Mouse (Mus musculus) brain, embryonic 18.5 days (tissue): Measurements from ENCODE around the gene Cryba1.
"Not testable (repeated sequence)": the region's sequence is repeated elsewhere in the genome, so short reads cannot be mapped to it uniquely, and the experiment has no call there.

ENCODE experiments used
- DNase-seq: peaks from one replicate; pipeline ENCODE4 v3.0.0-alpha.2; 2012; ENCODE audit warnings: low read depth, low spot score

Gene Cryba1

DNA sequence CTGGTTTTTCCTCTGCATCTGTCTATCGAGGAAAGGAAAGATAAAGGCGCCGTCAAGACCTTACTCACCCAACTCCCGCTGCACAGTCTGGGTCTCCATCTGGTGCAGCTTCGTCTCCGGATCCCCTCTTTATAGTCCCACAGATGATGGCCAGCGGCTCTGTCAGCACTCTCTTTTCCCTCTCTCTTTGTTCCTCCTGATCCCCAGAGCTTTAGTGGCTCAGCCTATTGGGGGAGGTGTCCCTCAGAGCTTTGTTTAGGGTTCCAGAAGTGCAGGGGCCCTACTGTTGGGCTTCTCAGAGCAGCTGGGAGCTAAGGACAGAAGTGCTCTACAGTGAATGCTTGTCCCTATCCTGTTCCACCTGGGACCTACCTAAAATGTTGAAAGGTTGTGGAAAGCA is at the start of gene Cryba1:
Cryba1 (minus strand) TSS at position 101 of the 400 bp plus-strand sequence.
- no peak for DNase-seq

DNA sequence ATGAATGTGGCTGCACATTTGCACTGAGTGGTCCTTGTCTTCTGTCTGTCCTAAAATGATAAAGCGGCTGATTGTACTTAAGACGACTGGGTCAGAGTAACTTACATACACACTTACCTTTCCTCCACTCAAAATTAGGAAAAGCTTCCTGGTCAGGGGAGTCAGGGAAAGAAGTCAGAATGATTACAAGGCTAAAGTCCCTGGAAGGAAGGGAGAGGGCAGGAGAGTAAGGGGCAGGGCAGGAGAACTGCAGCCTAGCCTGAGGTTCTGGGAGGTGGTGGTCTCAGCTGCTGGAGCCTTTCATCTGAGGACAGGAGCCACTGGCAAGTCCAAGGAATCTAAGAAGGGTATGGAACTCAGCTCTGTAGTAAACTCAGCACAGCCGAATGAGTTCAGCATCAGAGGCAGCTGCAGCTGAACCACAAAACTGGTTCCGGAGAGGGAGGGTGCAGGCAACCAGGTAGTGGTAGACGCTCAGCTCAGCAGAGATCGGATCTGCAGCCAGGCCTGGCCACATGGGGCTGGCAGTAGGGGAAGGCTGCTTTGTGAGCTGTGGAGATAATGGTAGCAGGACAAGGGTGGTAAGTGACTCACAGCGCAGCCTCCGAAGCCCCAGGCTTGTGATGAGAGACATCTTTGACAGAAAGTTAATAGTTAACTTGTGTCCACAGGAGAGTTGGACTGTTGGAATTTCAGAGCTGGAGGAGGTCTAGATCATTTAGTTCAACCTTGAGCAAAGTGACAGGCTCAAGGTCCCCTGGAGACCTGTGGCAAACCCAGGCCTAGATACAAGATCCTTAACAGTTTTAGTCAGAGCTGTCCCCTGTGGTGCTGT is 47.0 kb upstream of the Cryba1 start:
- no peak for DNase-seq

GRCm38 (mm10) chr11:77770346-77770745 is 45.3 kb upstream of the Cryba1 start:
- DNase-seq, result no peak

DNA sequence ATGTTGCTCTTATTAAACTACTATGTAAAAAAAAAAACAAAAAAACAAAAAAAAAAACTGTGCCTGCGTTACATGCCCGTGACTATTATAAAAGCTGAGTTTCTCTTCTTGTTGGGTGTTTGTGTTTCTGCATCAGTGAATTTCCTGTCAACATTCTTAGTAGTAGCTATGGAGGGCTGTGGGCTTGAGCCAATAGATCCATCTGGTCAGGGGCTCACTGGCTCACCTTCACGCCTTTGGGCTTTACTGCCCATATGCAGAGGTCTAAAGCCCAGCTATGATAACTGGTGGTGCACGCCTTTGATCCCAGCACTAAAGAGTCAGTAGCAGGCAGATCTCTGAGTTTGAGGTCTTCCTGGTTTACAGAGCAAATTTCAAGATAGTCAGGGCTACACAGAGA is 44.4 kb upstream of the Cryba1 start:
- DNase-seq, result no peak

DNA sequence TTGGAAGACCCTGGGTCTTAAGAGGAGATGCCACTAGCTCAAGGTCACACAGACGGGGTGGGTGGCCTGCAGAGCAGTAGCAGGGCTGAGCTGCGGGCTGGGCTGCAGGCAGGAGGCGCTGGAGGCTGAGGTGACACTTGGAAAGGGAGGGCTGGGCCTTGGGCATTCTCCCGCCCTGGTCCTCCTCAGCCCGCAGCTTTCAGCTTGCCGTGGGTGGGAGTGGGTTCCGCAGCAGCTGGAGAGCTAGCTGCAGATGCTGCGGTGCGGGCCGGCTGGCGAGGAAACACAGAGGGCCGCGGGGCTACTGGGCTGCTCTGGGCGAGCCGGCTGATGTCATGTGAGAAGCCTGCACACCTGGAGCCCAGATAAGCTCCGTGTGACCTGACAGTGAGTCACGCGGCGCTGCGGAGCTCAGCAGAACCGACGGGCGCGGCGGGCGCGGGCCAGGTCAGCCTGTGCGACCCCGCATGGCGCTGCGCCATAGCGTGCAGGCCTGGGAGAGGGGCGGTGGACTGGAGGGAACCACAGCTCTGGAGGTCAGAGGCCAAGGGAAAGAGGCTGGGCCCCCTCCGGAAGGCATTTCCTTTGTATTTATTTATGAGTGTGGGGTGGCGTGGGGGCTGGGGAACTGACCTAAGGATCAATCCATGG is 41.4 kb upstream of the Cryba1 start:
- no peak for DNase-seq

GRCm38 (mm10) chr11:77765459-77765777 is 40.3 kb upstream of the Cryba1 start:
- no peak for DNase-seq

DNA sequence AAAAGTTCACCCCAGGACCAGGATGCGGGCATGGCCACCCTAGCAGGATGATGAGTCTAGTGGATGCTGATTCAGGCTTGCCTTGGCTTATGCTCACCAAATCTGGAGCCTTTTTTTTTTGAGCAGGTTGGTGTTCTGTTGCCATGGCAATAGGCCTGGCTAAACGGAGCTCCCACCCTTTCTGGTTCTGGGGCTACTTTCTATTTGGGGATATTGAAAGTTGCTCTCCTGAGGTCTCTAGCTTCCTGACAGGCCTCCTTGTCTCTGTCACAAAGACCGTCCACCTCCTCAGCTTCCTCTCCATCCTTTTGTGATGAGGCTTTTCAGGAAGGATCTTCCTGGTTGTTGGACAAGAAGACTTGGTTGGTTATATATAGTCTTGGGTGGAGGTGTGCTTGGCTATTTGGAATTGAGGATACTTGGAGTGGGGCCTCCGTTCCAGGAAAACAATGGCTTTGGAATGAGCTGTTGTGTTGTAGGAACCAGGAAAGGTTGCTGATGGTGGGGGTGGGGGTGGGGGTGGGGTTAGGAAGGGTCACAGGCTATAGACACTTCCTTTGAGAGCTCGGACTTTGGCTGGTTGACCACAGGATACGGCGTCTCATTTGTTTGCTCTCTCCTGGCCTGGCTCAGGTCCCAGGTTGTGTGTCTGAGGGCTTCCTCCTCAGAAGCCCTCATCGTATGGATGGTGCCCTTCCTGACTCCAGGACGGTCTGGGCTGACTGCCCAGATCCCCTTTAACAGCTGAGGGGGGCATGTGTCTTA is 39.8 kb upstream of the Cryba1 start:
- no peak for DNase-seq

GRCm38 (mm10) chr11:77763673-77764340 is 38.7 kb upstream of the Cryba1 start:
- no peak for DNase-seq

GRCm38 (mm10) chr11:77762783-77763672 is 37.9 kb upstream of the Cryba1 start, which contains the start of gene Myo18a:
Myo18a (plus strand) TSS chr11:77763246.
- no peak for DNase-seq

DNA sequence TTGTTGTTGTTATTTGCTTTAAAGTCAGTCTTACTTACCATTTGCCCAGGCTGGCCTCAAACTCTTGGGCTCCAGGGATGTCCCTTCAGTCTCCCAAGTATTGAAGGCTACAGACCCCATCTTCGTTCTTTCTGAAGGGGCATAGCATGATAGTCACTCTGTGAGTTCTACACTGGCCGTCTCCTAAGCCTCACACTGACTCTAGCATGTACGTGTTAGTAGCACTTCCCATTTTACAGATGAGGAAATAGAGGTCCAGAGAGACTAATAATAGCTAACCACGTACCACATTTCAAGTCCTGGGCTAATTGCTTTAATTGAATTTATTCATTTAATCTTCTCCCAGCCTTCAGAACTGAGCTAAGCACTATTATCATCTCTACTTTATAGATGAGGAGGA is 34.9 kb upstream of the Cryba1 start:
- no peak for DNase-seq

DNA sequence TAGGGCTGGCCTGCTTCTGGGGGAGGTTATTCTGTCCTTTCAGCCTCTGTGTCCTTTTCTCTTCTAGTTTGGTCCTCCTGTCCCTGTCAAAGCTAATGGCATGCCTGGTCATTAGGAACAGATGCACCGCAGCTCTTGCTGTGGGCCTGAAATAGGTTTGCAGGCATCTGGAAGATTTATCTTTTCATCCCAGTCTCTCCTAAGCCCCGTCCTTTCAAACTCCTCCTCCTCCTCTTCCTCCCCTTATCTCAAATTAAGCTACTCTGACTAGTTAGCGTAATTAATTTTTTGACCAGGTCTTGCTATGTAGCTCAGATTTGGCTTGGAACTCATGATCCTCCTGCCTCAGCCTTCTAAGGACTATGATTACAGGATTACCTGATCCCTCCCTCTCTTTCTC is 28.4 kb upstream of the Cryba1 start:
- DNase-seq, result no peak

DNA sequence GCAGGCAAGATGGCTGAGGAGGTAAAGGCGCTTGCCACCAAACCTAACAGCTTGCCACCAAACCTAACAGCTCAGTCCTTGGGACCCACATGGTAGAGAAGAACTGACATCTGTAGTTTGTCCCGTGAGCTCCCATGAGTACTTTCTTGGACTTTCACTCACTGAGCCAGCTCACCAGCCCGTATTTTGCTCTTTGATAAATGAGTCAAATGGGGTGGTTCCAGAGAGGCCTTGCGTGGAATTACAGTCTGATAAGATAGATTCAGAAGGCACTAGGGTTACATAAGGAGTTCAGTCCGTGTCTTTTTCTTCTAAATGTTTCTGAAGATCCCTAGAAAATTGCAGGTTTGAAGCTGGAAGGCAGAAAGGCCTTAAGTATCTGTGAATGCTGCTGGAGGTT is 27.4 kb upstream of the Cryba1 start:
- no peak for DNase-seq

GRCm38 (mm10) chr11:77748996-77749395 is 23.9 kb upstream of the Cryba1 start:
- DNase-seq, result no peak

DNA sequence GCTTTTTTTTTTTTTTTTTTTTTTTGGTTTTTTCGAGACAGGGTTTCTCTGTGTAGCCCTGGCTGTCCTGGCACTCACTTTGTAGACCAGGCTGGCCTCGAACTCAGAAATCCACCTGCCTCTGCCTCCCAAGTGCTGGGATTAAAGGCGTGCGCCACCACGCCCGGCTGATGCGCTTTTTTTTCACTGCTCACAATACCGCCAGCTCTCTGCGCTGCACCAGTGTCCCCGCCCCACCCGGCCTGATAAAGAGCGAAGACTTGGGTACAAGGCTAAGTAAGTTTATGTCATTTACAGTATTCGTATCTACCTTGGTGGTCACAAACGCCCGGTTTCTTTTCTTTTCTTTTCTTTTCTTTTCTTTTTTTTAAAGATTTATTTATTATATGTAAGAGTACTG is 22.0 kb upstream of the Cryba1 start:
- DNase-seq, result not testable (repeated sequence)

GRCm38 (mm10) chr11:77746652-77747051 is 21.6 kb upstream of the Cryba1 start:
- no peak for DNase-seq

GRCm38 (mm10) chr11:77743966-77744365 is 18.9 kb upstream of the Cryba1 start:
- no peak for DNase-seq

DNA sequence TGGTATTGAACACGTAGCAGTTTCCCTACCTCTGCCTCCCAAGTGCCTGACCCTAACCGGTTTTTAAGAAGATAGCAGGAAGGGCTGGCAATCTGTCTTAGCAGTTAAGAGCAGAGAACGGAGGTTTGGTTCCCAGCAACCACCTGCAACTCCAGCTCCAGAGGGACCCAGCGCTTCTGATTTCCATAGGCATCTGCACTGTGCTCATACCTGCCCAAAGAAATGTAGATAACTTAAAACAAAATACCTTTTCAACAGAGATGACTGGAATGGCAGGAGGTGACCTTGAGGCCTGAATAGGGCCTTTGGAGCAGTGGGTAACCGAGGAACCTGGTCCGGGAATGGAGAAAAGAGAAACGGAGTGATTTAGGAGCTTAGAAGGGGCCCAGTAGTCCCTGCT is 13.5 kb upstream of the Cryba1 start:
- DNase-seq, result no peak

DNA sequence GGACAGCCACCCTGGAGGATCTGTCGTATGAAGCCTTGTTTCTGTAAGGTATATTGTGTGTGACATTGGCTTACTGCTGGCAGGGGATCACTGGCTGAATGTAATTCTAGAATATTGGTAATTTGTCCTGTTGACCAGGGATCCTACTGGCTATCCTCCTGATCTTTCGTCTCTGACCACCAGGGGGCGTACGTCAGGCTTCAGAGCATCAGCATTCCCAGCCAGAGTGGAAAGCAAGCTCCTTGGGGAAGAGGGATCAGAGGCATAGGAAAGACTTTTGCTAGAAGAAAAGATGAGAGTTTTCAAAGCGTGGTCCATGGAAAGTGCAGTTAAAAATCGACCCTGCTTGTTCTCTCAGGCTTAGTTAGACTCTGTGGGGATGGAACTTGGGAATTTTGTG is 12.2 kb upstream of the Cryba1 start:
- peak; percentile 24 for DNase-seq

GRCm38 (mm10) chr11:77728587-77728986 is 3.5 kb upstream of the Cryba1 start:
- DNase-seq, result no peak

DNA sequence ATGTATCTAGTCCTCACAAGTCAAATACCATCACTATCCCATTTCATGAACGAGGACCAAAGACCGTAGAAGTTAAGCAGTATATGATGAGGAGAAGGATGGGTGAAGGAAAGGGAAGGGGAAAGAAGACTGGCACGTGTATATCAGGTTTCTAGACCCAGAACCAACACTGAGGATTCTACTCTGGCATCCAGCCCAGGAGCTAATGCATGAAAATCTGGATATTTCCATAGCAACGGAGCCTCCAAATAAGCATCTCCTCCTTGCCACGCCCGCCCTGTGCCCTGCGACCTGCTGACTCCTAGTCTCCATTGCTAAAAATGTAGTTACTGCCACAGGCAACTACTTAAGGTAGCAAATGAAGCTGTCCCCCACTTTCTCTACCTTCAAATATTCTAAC is 317 bp downstream of the Cryba1 start:
- DNase-seq, result no peak

- DNase-seq, result no peak
Measured at GRCm38 (mm10) chr11:77721389-77721788, 3.7 kb downstream of the Cryba1 start.
